Mouse (Mus musculus): ENCODE data around the gene Slc8a1. TPM values are rescaled to one million over a fixed set of nuclear protein-coding genes. Genes with fewer than 3 reads are reported as not detected.
A peak's percentile ranks its signal among the peaks of the same experiment; 100 is the strongest.

The Slc8a1 gene
- total and polyA plus RNA-seq, 2 experiments from 2014 or later = 71.6 to 875 TPM

DNA sequence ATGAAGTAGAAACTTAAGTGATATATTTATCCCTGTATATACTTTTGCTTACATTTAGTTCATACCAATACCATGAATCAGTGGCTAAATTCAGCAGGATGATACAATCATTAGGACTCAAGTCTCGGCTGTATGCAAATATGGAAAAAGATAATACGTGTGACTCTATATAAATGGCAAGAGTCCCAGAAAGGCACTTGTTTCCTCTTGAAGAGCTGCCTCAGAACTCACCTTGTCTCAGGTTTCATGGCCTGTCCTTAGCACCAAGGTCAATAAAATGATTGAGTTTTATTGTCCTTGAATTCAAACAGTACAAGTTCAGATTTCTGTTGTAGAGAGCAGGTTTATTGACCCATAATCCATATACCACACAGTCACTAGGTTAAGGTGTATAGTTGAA, 4.9 kb upstream of the Slc8a1 start:
- WGBS = 15% methylated on average over 2 of the region's 2 CpGs
- 0 out of 2 replicates have a peak, but pooled peaks have one; percentile 40 for TF ChIP-seq EP300 (IDR thresholded peaks at IDR 0.05; ENCODE audit: low read depth)
- no peak for TF ChIP-seq CTCF (IDR thresholded peaks at IDR 0.05; ENCODE audit: low read depth)

DNA sequence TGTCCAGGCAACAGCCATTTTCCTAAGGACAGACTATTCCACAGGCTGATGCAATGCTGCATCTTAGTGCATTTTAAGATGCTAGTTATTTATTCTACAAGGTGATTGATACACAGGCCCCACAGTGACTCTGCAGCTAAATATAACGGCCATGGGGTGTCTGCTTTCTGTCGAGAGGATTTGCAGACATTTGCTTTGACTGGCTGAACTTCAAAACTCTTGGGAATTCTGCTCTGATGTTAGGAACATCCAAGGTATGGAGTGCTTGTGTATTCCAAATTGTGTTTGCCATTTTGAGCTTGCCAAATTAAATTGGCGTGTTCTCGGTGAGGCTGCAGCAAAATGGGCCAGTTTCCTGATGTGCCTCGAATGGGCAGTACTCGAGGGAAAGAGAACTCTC, 2.4 kb upstream of the Slc8a1 start:
- TF ChIP-seq EP300 (IDR thresholded peaks at IDR 0.05; ENCODE audit: low read depth) = 0 out of 2 replicates have a peak, but pooled peaks have one; percentile 44
- no peak for TF ChIP-seq CTCF (IDR thresholded peaks at IDR 0.05; ENCODE audit: low read depth)
- H3K27ac ChIP-seq (ENCODE audit: low read depth) = peak overlapping the region; percentile 100
- 0 out of 2 replicates have a peak, but pooled peaks cover 12% of the 10 kb centered on the region for H3K4me1 ChIP-seq (ENCODE audit: control insufficient read depth, insufficient read depth)
- H3K4me3 ChIP-seq (ENCODE audit: low read depth, low read length) = no peak overlapping the region
- ATAC-seq (ENCODE audit: insufficient read depth, low read depth) (peak; percentile 25; the same call in 1 of the 2 replicates), DNase-seq (ENCODE audit: low spot score) (peak; percentile 75)
- no peaks in the 10 kb centered on the region for H3K27me3 ChIP-seq (ENCODE audit: control insufficient read depth, insufficient read depth, low read length)
- H3K9ac ChIP-seq (replicated peaks; ENCODE audit: low read depth, low read length) = no peak overlapping the region; the same call in none of the 2 replicates
- no peaks in the 10 kb centered on the region for H3K36me3 ChIP-seq (replicated peaks; ENCODE audit: control insufficient read depth, insufficient read depth, low read length)
- no peaks in the 10 kb centered on the region for H3K9me3 ChIP-seq (replicated peaks; ENCODE audit: control insufficient read depth, low read length)
- 14% methylated on average over 6 of the region's 6 CpGs for WGBS
- peak overlapping the region; percentile 14; the same call in 1 of the 2 replicates for H3K4me2 ChIP-seq (ENCODE audit: low read depth, low read length)

More for the DNA sequence above, 4.9 kb upstream of the Slc8a1 start:
- no peak overlapping the region for H3K4me3 ChIP-seq (ENCODE audit: low read depth, low read length)
- peak; percentile 67 for DNase-seq (ENCODE audit: low spot score)
- no peaks in the 10 kb centered on the region for H3K9me3 ChIP-seq (replicated peaks; ENCODE audit: control insufficient read depth, low read length)
- peak overlapping the region; percentile 1; the same call in 1 of the 2 replicates for H3K27ac ChIP-seq (ENCODE audit: low read depth)
- no peaks in the 10 kb centered on the region for H3K36me3 ChIP-seq (replicated peaks; ENCODE audit: control insufficient read depth, insufficient read depth, low read length)
- H3K4me2 ChIP-seq (ENCODE audit: low read depth, low read length) = no peak overlapping the region
- no peaks in the 10 kb centered on the region for H3K27me3 ChIP-seq (ENCODE audit: control insufficient read depth, insufficient read depth, low read length)
- ATAC-seq (ENCODE audit: insufficient read depth, low read depth) = no peak
- 0 out of 2 replicates have a peak, but pooled peaks cover 12% of the 10 kb centered on the region for H3K4me1 ChIP-seq (ENCODE audit: control insufficient read depth, insufficient read depth)
- H3K9ac ChIP-seq (replicated peaks; ENCODE audit: low read depth, low read length) = no peak overlapping the region

DNA sequence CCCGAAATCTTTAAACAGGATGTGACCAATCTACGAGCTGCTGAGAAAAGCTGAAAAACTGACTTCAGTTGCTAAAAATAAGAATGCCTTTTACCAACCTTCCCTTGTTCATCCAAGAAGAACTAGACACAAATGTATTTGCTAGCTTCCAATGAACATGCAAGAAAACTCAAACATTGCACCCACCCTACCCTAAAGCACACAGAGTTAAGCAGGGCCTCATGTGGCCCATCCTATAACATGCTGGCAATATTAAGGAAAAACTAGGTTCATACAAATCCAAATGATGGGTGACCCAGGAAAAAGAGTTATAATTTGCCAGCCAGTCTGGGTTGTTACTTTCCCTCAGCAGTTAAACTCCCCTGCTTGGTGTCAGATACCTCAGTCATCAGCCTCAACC, 398 bp downstream of the Slc8a1 start:
- H3K9ac ChIP-seq (replicated peaks; ENCODE audit: low read depth, low read length) = peak overlapping the region; percentile 96

DNA sequence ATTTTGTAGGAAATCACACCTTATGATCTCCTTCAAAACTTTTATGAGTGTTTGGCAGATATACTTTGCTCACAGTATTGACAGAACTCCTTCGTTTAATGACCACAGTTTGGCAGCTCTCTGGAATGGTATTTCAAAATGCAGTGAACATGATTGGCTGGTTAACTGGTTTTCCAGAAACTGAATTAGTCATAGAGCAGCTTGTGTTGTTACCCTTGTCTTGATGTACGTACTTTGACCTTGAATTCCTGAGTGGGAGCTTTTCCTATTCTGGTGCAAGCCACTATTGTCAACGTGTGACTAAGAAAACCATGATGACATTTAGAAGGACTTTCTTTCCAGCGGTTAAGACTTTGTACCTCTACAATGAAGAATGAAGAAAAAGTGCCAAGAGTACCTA, 868 bp downstream of the Slc8a1 start:
- peak overlapping the region; percentile 96 for H3K9ac ChIP-seq (replicated peaks; ENCODE audit: low read depth, low read length)
- no peaks in the 10 kb centered on the region for H3K9me3 ChIP-seq (replicated peaks; ENCODE audit: control insufficient read depth, low read length)
- no peaks in the 10 kb centered on the region for H3K27me3 ChIP-seq (ENCODE audit: control insufficient read depth, insufficient read depth, low read length)
- H3K4me2 ChIP-seq (ENCODE audit: low read depth, low read length) = peak overlapping the region; percentile 63
- peak overlapping the region; percentile 100 for H3K27ac ChIP-seq (ENCODE audit: low read depth)
- TF ChIP-seq EP300 (IDR thresholded peaks at IDR 0.05; ENCODE audit: low read depth) (peak; percentile 49), CTCF (IDR thresholded peaks at IDR 0.05; ENCODE audit: low read depth) (no peak)
- WGBS = 13% methylated on average over 4 of the region's 4 CpGs
- H3K4me3 ChIP-seq (ENCODE audit: low read depth, low read length) = peak overlapping the region; percentile 70
- DNase-seq (ENCODE audit: low spot score) (peak; percentile 66), ATAC-seq (ENCODE audit: insufficient read depth, low read depth) (peak; percentile 24; the same call in 1 of the 2 replicates)
- 0 out of 2 replicates have a peak, but pooled peaks cover 9% of the 10 kb centered on the region for H3K4me1 ChIP-seq (ENCODE audit: control insufficient read depth, insufficient read depth)
- H3K36me3 ChIP-seq (replicated peaks; ENCODE audit: control insufficient read depth, insufficient read depth, low read length) = 0 out of 2 replicates have a peak, but pooled peaks cover 8% of the 10 kb centered on the region

More for the DNA sequence above, 398 bp downstream of the Slc8a1 start:
- DNase-seq (ENCODE audit: low spot score) (peak; percentile 22), ATAC-seq (ENCODE audit: insufficient read depth, low read depth) (no peak)
- Histone ChIP-seq H3K36me3 (replicated peaks; ENCODE audit: control insufficient read depth, insufficient read depth, low read length) (0 out of 2 replicates have a peak, but pooled peaks cover 8% of the 10 kb centered on the region), H3K4me3 (ENCODE audit: low read depth, low read length) (peak overlapping the region; percentile 70), H3K27ac (ENCODE audit: low read depth) (peak overlapping the region; percentile 100), H3K4me1 (ENCODE audit: control insufficient read depth, insufficient read depth) (0 out of 2 replicates have a peak, but pooled peaks cover 12% of the 10 kb centered on the region), H3K27me3 (ENCODE audit: control insufficient read depth, insufficient read depth, low read length) (no peaks in the 10 kb centered on the region), H3K4me2 (ENCODE audit: low read depth, low read length) (peak overlapping the region; percentile 63), H3K9me3 (replicated peaks; ENCODE audit: control insufficient read depth, low read length) (no peaks in the 10 kb centered on the region)
- 9% methylated on average over 2 of the region's 2 CpGs for WGBS
- TF ChIP-seq CTCF (IDR thresholded peaks at IDR 0.05; ENCODE audit: low read depth) (no peak), EP300 (IDR thresholded peaks at IDR 0.05; ENCODE audit: low read depth) (no peak)

DNA sequence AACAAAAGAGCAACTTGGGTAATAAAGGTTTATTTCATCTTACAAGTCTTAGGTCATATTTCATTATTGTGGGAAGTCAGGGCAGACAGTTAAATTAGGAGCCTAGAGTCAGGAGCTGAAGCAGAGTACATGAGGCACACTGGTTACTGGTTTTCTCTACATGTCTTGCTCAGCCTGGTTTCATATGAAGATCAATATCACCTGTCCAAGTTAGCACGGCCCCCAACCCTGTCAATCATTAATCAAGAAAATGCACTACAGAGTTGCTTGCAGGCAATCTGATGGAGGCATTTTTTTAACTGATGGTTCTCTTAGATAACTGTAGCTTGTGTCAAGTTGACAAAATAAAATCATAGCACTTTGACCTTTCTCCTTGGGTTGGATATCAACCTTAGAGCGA, 2.6 kb downstream of the Slc8a1 start:
- Histone ChIP-seq H3K4me3 (ENCODE audit: low read depth, low read length) (peak overlapping the region; percentile 70), H3K27me3 (ENCODE audit: control insufficient read depth, insufficient read depth, low read length) (no peaks in the 10 kb centered on the region), H3K27ac (ENCODE audit: low read depth) (peak overlapping the region; percentile 100), H3K9me3 (replicated peaks; ENCODE audit: control insufficient read depth, low read length) (no peaks in the 10 kb centered on the region), H3K4me1 (ENCODE audit: control insufficient read depth, insufficient read depth) (0 out of 2 replicates have a peak, but pooled peaks cover 3% of the 10 kb centered on the region), H3K9ac (replicated peaks; ENCODE audit: low read depth, low read length) (peak overlapping the region; percentile 96), H3K4me2 (ENCODE audit: low read depth, low read length) (peak overlapping the region; percentile 63), H3K36me3 (replicated peaks; ENCODE audit: control insufficient read depth, insufficient read depth, low read length) (0 out of 2 replicates have a peak, but pooled peaks cover 11% of the 10 kb centered on the region)
- DNase-seq (ENCODE audit: low spot score) = peak; percentile 28
- no peak for ATAC-seq (ENCODE audit: insufficient read depth, low read depth)
- 48% methylated on average over 2 of the region's 2 CpGs for WGBS
- TF ChIP-seq CTCF (IDR thresholded peaks at IDR 0.05; ENCODE audit: low read depth) (no peak), EP300 (IDR thresholded peaks at IDR 0.05; ENCODE audit: low read depth) (no peak)

All from heart, postnatal 0 days (tissue).